Mouse (Mus musculus) MEL (cell line): ENCODE results near the gene Gm20489. TPM values are rescaled to one million over a fixed set of nuclear protein-coding genes. Genes with fewer than 3 reads are reported as not detected.
A peak's percentile ranks its signal among the peaks of the same experiment; 100 is the strongest.

Source experiments
- DNase-seq: peaks from one replicate; pipeline ENCODE4 v3.0.0; 2011; ENCODE audit warnings: low read depth, low spot score
- H3K27ac ChIP-seq: 2 replicates; pipeline ENCODE4 v1.5.1; 2012; ENCODE audit warnings: low read depth, mild to moderate bottlenecking, control low read depth, low read length, moderate library complexity; ENCODE audit not compliant: control insufficient read depth
- H3K27me3 ChIP-seq, 2 experiments: fragments of 150-350 bp in 1 of 2; sonication (generic) in 1 of 2; 2 replicates each; pipeline ENCODE4 v1.6.1; 2012; ENCODE audit warnings: low read length in 2 of 2, mild to moderate bottlenecking in 2 of 2, improper control_type of control experiment in 1 of 2, moderate library complexity in 1 of 2; ENCODE audit not compliant: insufficient read depth in 2 of 2, control insufficient read depth in 1 of 2
- H3K36me3 ChIP-seq, 2 experiments: 2 replicates each; pipeline ENCODE4 v1.6.1; 2012 to 2014; ENCODE audit warnings: low read length in 2 of 2, improper control_type of control experiment in 1 of 2, inconsistent platforms in 1 of 2, mild to moderate bottlenecking in 1 of 2; ENCODE audit not compliant: insufficient read depth in 2 of 2, control insufficient read depth in 1 of 2
- H3K4me1 ChIP-seq, 2 experiments: fragments of 150-350 bp in 1 of 2; sonication (generic) in 1 of 2; 2 replicates each; pipeline ENCODE4 v1.6.1; 2012; ENCODE audit warnings: low read length in 2 of 2, improper control_type of control experiment in 1 of 2, mild to moderate bottlenecking in 1 of 2; ENCODE audit not compliant: insufficient read depth in 2 of 2, control insufficient read depth in 1 of 2
- H3K4me3 ChIP-seq, 2 experiments: fragments of 150-350 bp in 1 of 2; sonication (generic) in 1 of 2; 2 replicates each; pipeline ENCODE4 v1.5.1; 2012; ENCODE audit warnings: low read depth in 2 of 2, low read length in 2 of 2, mild to moderate bottlenecking in 2 of 2, moderate library complexity in 2 of 2, control low read depth in 1 of 2, improper control_type of control experiment in 1 of 2; ENCODE audit not compliant: control insufficient read depth in 1 of 2, insufficient read depth in 1 of 2
- H3K79me2 ChIP-seq: 2 replicates; pipeline ENCODE4 v1.6.1; 2012; ENCODE audit warnings: mild to moderate bottlenecking, low read length, moderate library complexity; ENCODE audit not compliant: control insufficient read depth, poor library complexity, insufficient read depth
- H3K9ac ChIP-seq: 2 replicates; pipeline ENCODE4 v1.6.1; 2012; ENCODE audit warnings: low read depth, mild to moderate bottlenecking, control low read depth, low read length, moderate library complexity; ENCODE audit not compliant: control insufficient read depth, poor library complexity, severe bottlenecking
- H3K9me3 ChIP-seq: fragments of 150-350 bp; sonication (generic); replicated peaks from 2 replicates; pipeline ENCODE4 v1.6.1; 2012; ENCODE audit warnings: mild to moderate bottlenecking, low read length, improper control_type of control experiment, moderate library complexity; ENCODE audit not compliant: insufficient read depth
- CTCF ChIP-seq, 3 experiments: IDR thresholded peaks in 2 of 3; conservative IDR thresholded peaks in 1 of 3; 2 replicates each; pipeline ENCODE4 v1.5.1; 2011 to 2012; ENCODE audit warnings: low read length in 3 of 3, low read depth in 2 of 3, mild to moderate bottlenecking in 2 of 3, improper control_type of control experiment in 1 of 3, inconsistent platforms in 1 of 3, mixed read lengths in 1 of 3, moderate library complexity in 1 of 3; ENCODE audit not compliant: control insufficient read depth in 1 of 3, insufficient read depth in 1 of 3, poor library complexity in 1 of 3, severe bottlenecking in 1 of 3
- E2F4 ChIP-seq: IDR thresholded peaks from 2 replicates; pipeline ENCODE4 v1.6.1; 2011; ENCODE audit warnings: low read depth, low read length, improper control_type of control experiment, borderline replicate concordance
- ELF1 ChIP-seq: IDR thresholded peaks from 2 replicates; pipeline ENCODE4 v1.6.1; 2014; ENCODE audit warnings: low read depth, mild to moderate bottlenecking, inconsistent platforms, low read length, improper control_type of control experiment, moderate library complexity
- EP300 ChIP-seq, 2 experiments: IDR thresholded peaks; 2 replicates each; pipeline ENCODE4 v1.6.1; 2011; ENCODE audit warnings: improper control_type of control experiment in 2 of 2, low read length in 2 of 2, low read depth in 1 of 2, mild to moderate bottlenecking in 1 of 2
- ETS1 ChIP-seq: IDR thresholded peaks from 2 replicates; pipeline ENCODE4 v1.6.1; 2012; ENCODE audit warnings: low read depth, mild to moderate bottlenecking, inconsistent platforms, low read length, improper control_type of control experiment, moderate library complexity
- GABPA ChIP-seq: IDR thresholded peaks from 2 replicates; pipeline ENCODE4 v1.6.1; 2012; ENCODE audit warnings: low read depth, mild to moderate bottlenecking, inconsistent platforms, low read length, improper control_type of control experiment, moderate library complexity
- GATA1 ChIP-seq: IDR thresholded peaks from 2 replicates; pipeline ENCODE4 v1.6.1; 2011; ENCODE audit warnings: low read depth, low read length, improper control_type of control experiment
- HCFC1 ChIP-seq: IDR thresholded peaks from 2 replicates; pipeline ENCODE4 v1.6.1; 2012; ENCODE audit warnings: low read depth, mild to moderate bottlenecking, inconsistent platforms, low read length, improper control_type of control experiment, moderate library complexity
- JUND ChIP-seq: IDR thresholded peaks from 2 replicates; pipeline ENCODE4 v1.6.1; 2011; ENCODE audit warnings: low read depth, mild to moderate bottlenecking, improper control_type of control experiment, low read length
- MAFK ChIP-seq: IDR thresholded peaks from 2 replicates; pipeline ENCODE4 v1.6.1; 2011; ENCODE audit warnings: low read depth, mild to moderate bottlenecking, low read length, improper control_type of control experiment, borderline replicate concordance
- MAX ChIP-seq: IDR thresholded peaks from 2 replicates; pipeline ENCODE4 v1.6.1; 2011; ENCODE audit warnings: low read length, improper control_type of control experiment
- MEF2A ChIP-seq: IDR thresholded peaks from 2 replicates; pipeline ENCODE4 v1.6.1; 2014; ENCODE audit warnings: low read depth, mild to moderate bottlenecking, inconsistent platforms, low read length, improper control_type of control experiment; ENCODE audit not compliant: poor library complexity, insufficient replicate concordance, severe bottlenecking; ENCODE audit errors: extremely low read depth
- MXI1 ChIP-seq: IDR thresholded peaks from 2 replicates; pipeline ENCODE4 v1.6.1; 2011; ENCODE audit warnings: mild to moderate bottlenecking, low read depth, low read length, improper control_type of control experiment
- MYB ChIP-seq: IDR thresholded peaks from 2 replicates; pipeline ENCODE4 v1.6.1; 2011; ENCODE audit warnings: mild to moderate bottlenecking, low read depth, low read length, improper control_type of control experiment
- MYC ChIP-seq: IDR thresholded peaks from 2 replicates; pipeline ENCODE4 v1.6.1; 2011; ENCODE audit warnings: low read depth, mild to moderate bottlenecking, low read length, improper control_type of control experiment, moderate library complexity
- NRF1 ChIP-seq: IDR thresholded peaks from 2 replicates; pipeline ENCODE4 v1.6.1; 2014; ENCODE audit warnings: low read depth, mild to moderate bottlenecking, inconsistent platforms, low read length, improper control_type of control experiment, moderate library complexity; ENCODE audit not compliant: poor library complexity, insufficient read depth, severe bottlenecking
- POLR2A ChIP-seq, 2 experiments: IDR thresholded peaks; 2 replicates each; pipeline ENCODE4 v1.6.1; 2011 to 2012; ENCODE audit warnings: low read length in 2 of 2, mild to moderate bottlenecking in 2 of 2, control low read depth in 1 of 2, improper control_type of control experiment in 1 of 2, low read depth in 1 of 2, moderate library complexity in 1 of 2; ENCODE audit not compliant: control insufficient read depth in 1 of 2, insufficient read depth in 1 of 2, poor library complexity in 1 of 2
- POLR2AphosphoS2 ChIP-seq: IDR thresholded peaks from 2 replicates; pipeline ENCODE4 v1.6.1; 2011; ENCODE audit warnings: low read length, improper control_type of control experiment
- POLR2AphosphoS5 ChIP-seq: IDR thresholded peaks from 2 replicates; pipeline ENCODE4 v1.6.1; 2012; ENCODE audit warnings: low read depth, borderline replicate concordance, mild to moderate bottlenecking, inconsistent platforms, low read length, moderate library complexity, mixed read lengths
- RAD21 ChIP-seq: IDR thresholded peaks from 2 replicates; pipeline ENCODE4 v1.6.1; 2011; ENCODE audit warnings: mild to moderate bottlenecking, low read depth, low read length, improper control_type of control experiment
- RCOR1 ChIP-seq: IDR thresholded peaks from 2 replicates; pipeline ENCODE4 v1.6.1; 2012; ENCODE audit warnings: low read depth, mild to moderate bottlenecking, inconsistent platforms, low read length, improper control_type of control experiment
- TBP ChIP-seq: IDR thresholded peaks from 2 replicates; pipeline ENCODE4 v1.8.0; 2011; ENCODE audit warnings: low read depth, low read length, improper control_type of control experiment
- UBTF ChIP-seq: IDR thresholded peaks from 2 replicates; pipeline ENCODE4 v1.6.1; 2012; ENCODE audit warnings: low read depth, mild to moderate bottlenecking, inconsistent platforms, low read length, improper control_type of control experiment, moderate library complexity, borderline replicate concordance; ENCODE audit not compliant: insufficient read depth
- USF1 ChIP-seq: IDR thresholded peaks from 2 replicates; pipeline ENCODE4 v1.6.1; 2014; ENCODE audit warnings: low read depth, mild to moderate bottlenecking, inconsistent platforms, low read length, improper control_type of control experiment, moderate library complexity
- ZC3H11A ChIP-seq: IDR thresholded peaks from 2 replicates; pipeline ENCODE4 v1.6.1; 2012; ENCODE audit warnings: low read depth, mild to moderate bottlenecking, inconsistent platforms, low read length, improper control_type of control experiment
- ZKSCAN1 ChIP-seq: IDR thresholded peaks from 2 replicates; pipeline ENCODE4 v1.6.1; 2012; ENCODE audit warnings: low read depth, mild to moderate bottlenecking, inconsistent platforms, low read length, improper control_type of control experiment, moderate library complexity
- ZMIZ1 ChIP-seq: IDR thresholded peaks from 2 replicates; pipeline ENCODE4 v1.6.1; 2012; ENCODE audit warnings: low read depth, mild to moderate bottlenecking, inconsistent platforms, low read length, improper control_type of control experiment, moderate library complexity
- ZNF384 ChIP-seq: IDR thresholded peaks from 2 replicates; pipeline ENCODE4 v1.6.1; 2012; ENCODE audit warnings: low read depth, mild to moderate bottlenecking, inconsistent platforms, low read length, improper control_type of control experiment
- polyA plus RNA-seq, 2 experiments: library from polyadenylated mRNA; stranded (reverse) in 1 of 2; unstranded in 1 of 2; fragments of >175 nt in 1 of 2; fragments of >200 nt in 1 of 2; gene quantifications; 2 replicates each; pipeline versions ENCODE4 v1.2.1 to v1.2.4; 2012; ENCODE audit warnings: low replicate concordance in 2 of 2, low read depth in 1 of 2; ENCODE audit not compliant: insufficient read length in 2 of 2, insufficient read depth in 1 of 2, missing spikeins in 1 of 2
- total RNA-seq: library from RNA; depleted of rRNA; stranded (reverse); fragments of 300-350 nt; gene quantifications from 2 replicates; pipeline ENCODE4 v1.2.3, GENCODE M21; 2012

Gene Gm20489
- total and polyA plus RNA-seq, 3 experiments = not detected

GRCm38 (mm10) chrX:101290111-101290510 lies 21.3 kb upstream of the Gm20489 start (continued):
- TF ChIP-seq ELF1 = no peak
- no peak for TF ChIP-seq ZNF384
- TF ChIP-seq NRF1 = no peak
- TF ChIP-seq MYB = no peak
- TF ChIP-seq MAFK = no peak
- no peak for TF ChIP-seq GABPA
- TF ChIP-seq POLR2AphosphoS2 = no peak
- TF ChIP-seq MAX = no peak
- no peak for TF ChIP-seq POLR2AphosphoS5

GRCm38 (mm10) chrX:101289037-101289436 lies 20.2 kb upstream of the Gm20489 start:
- no peaks in the 10 kb centered on the region for H3K79me2 ChIP-seq
- no peak overlapping the region; the same call in 1 of the 2 replicates for H3K27ac ChIP-seq
- TF ChIP-seq RCOR1 (no peak), UBTF (no peak), ZKSCAN1 (no peak), MEF2A (no peak), GABPA (no peak), ZNF384 (no peak), ZMIZ1 (no peak), GATA1 (no peak)

GRCm38 (mm10) chrX:101288432-101288831 lies 19.6 kb upstream of the Gm20489 start:
- Histone ChIP-seq H3K9me3 (no peaks in the 10 kb centered on the region), H3K27me3 (no peaks in the 10 kb centered on the region), H3K4me1 (peaks cover 23 to 30% of the 10 kb centered on the region in 2 experiments), H3K4me3 (no peak overlapping the region), H3K9ac (no peak overlapping the region)
- no peak for TF ChIP-seq POLR2A (IDR thresholded peaks at IDR 0.05; ENCODE audit: control insufficient read depth in 1 of 2, insufficient read depth in 1 of 2, low read depth in 1 of 2, low read length in 2 of 2, poor library complexity in 1 of 2)
- no peak for TF ChIP-seq CTCF (IDR thresholded peaks at IDR 0.05 in 2 of 3, conservative IDR thresholded peaks at IDR 0.05 in 1 of 3; ENCODE audit: control insufficient read depth in 1 of 3, insufficient read depth in 1 of 3, low read depth in 2 of 3, low read length in 3 of 3, poor library complexity in 1 of 3, severe bottlenecking in 1 of 3)
- no peak for TF ChIP-seq GABPA
- no peak for TF ChIP-seq MAFK
- TF ChIP-seq E2F4 = no peak
- no peak for TF ChIP-seq MAX
- no peak for TF ChIP-seq RAD21
- no peak for TF ChIP-seq ZMIZ1
- no peak for TF ChIP-seq ZC3H11A
- TF ChIP-seq HCFC1 = no peak
- TF ChIP-seq EP300 (IDR thresholded peaks at IDR 0.05; ENCODE audit: low read depth in 1 of 2, low read length in 2 of 2) = no peak
- TF ChIP-seq TBP = no peak
- TF ChIP-seq MYC = no peak
- TF ChIP-seq USF1 = no peak
- TF ChIP-seq JUND = no peak
- no peak for TF ChIP-seq ETS1
- TF ChIP-seq MXI1 = no peak
- TF ChIP-seq ELF1 = no peak
- TF ChIP-seq, all 39 proteins: peak for 0
- peaks cover 15 to 36% of the 10 kb centered on the region in 2 experiments for H3K36me3 ChIP-seq
- H3K79me2 ChIP-seq = no peaks in the 10 kb centered on the region
- H3K27ac ChIP-seq = peak overlapping the region; percentile 86
- no peak for DNase-seq

More at GRCm38 (mm10) chrX:101289037-101289436, 20.2 kb upstream of the Gm20489 start:
- Histone ChIP-seq H3K9me3 (no peaks in the 10 kb centered on the region), H3K4me1 (peaks cover 23 to 30% of the 10 kb centered on the region in 2 experiments), H3K9ac (no peak overlapping the region), H3K4me3 (no peak overlapping the region), H3K27me3 (no peaks in the 10 kb centered on the region), H3K36me3 (peaks cover 15 to 36% of the 10 kb centered on the region in 2 experiments)
- DNase-seq = no peak
